Mouse (Mus musculus): Measurements from ENCODE around the gene Klk11.

- TF ChIP-seq POLR2A (IDR thresholded peaks at IDR 0.05; ENCODE audit: low read depth, low read length) (no peak), CTCF (conservative IDR thresholded peaks at IDR 0.05; ENCODE audit: insufficient read depth, insufficient read length, low read depth, low read length) (no peak)
Measured at GRCm38 (mm10) chr7:43796355-43796754, 22.0 kb downstream of the Klk11 start.
